In genomic region chr11:82612026-82612425, GRCm38 (mm10) we compare ENCODE assay signal across 9 mouse cellular contexts.
DNase-seq lines count a peak whose midpoint lies in the region; ATAC-seq and TF ChIP-seq lines count a peak whose summit lies in the region.
"Had no signal": no experiment of that assay in that cellular context is flagged by ENCODE, and none has a peak within 500 bp of the region (broad histone marks: within the 10 kb centered on the region; RNA-seq: fewer than 3 reads in every experiment).

No protein-coding gene starts in this region.

- peak; percentile 70 for TF ChIP-seq CTCF in liver, postnatal 0 days (IDR thresholded peaks at IDR 0.05; ENCODE audit: low read depth)

- peak; percentile 77 for DNase-seq in forebrain, embryonic 14.5 days (ENCODE audit: low spot score)
- peak; percentile 62 for DNase-seq in liver, postnatal 0 days
- no peak for DNase-seq in liver, embryonic 11.5 days (ENCODE audit: low spot score)
- DNase-seq in adrenal gland, postnatal 14 days = peak; percentile 81
- DNase-seq in natural killer cell, adult 2 months (ENCODE audit: low spot score in 2 of 2) = peak; percentile 14 to 48
- no peak for DNase-seq in urinary bladder, adult 18-20 months (ENCODE audit: low spot score in 2 of 2)

- no peaks in the 10 kb centered on the region for H3K9me3 ChIP-seq in forebrain, embryonic 14.5 days (replicated peaks; ENCODE audit: control insufficient read depth, low read length)
- H3K9me3 ChIP-seq in forebrain, embryonic 16.5 days (ENCODE audit: control insufficient read depth, low read length) = no peaks in the 10 kb centered on the region
- no peaks in the 10 kb centered on the region for H3K9me3 ChIP-seq in liver, postnatal 0 days (ENCODE audit: low read length)
- H3K9me3 ChIP-seq in liver, embryonic 11.5 days (ENCODE audit: control insufficient read depth, low read length) = no peaks in the 10 kb centered on the region
- H3K9me3 ChIP-seq: heart, embryonic 13.5 days had no signal

- no peak overlapping the region for H3K4me3 ChIP-seq in forebrain, embryonic 14.5 days (ENCODE audit: low read depth, low read length)
- no peak overlapping the region for H3K4me3 ChIP-seq in forebrain, embryonic 16.5 days (replicated peaks; ENCODE audit: low read length)
- H3K4me3 ChIP-seq in liver, postnatal 0 days (ENCODE audit: low read depth, low read length) = no peak overlapping the region
- H3K4me3 ChIP-seq in liver, embryonic 11.5 days (ENCODE audit: low read depth, low read length) = no peak overlapping the region
- H3K4me3 ChIP-seq: heart, embryonic 13.5 days had no signal

- H3K4me1 ChIP-seq in forebrain, embryonic 14.5 days (ENCODE audit: control insufficient read depth, insufficient read depth, low read length) = no peaks in the 10 kb centered on the region
- peaks cover 3% of the 10 kb centered on the region for H3K4me1 ChIP-seq in forebrain, embryonic 16.5 days (replicated peaks; ENCODE audit: control insufficient read depth, insufficient read depth, low read length)
- no peaks in the 10 kb centered on the region for H3K4me1 ChIP-seq in liver, postnatal 0 days (ENCODE audit: insufficient read depth)
- H3K4me1 ChIP-seq in liver, embryonic 11.5 days (replicated peaks; ENCODE audit: control insufficient read depth, insufficient read depth, low read length) = no peaks in the 10 kb centered on the region
- H3K4me1 ChIP-seq: heart, embryonic 13.5 days had no signal

- no peak overlapping the region for H3K27ac ChIP-seq in forebrain, embryonic 14.5 days (ENCODE audit: low read depth, low read length)
- no peak overlapping the region for H3K27ac ChIP-seq in forebrain, embryonic 16.5 days (ENCODE audit: low read length)
- H3K27ac ChIP-seq in liver, postnatal 0 days (ENCODE audit: low read depth) = no peak overlapping the region
- no peak overlapping the region for H3K27ac ChIP-seq in liver, embryonic 11.5 days (ENCODE audit: low read depth, low read length)
- H3K27ac ChIP-seq: heart, embryonic 13.5 days had no signal

- no peak overlapping the region for H3K4me2 ChIP-seq in forebrain, embryonic 14.5 days (ENCODE audit: low read length)
- H3K4me2 ChIP-seq in forebrain, embryonic 16.5 days (ENCODE audit: low read length) = no peak overlapping the region
- H3K4me2 ChIP-seq in liver, postnatal 0 days (ENCODE audit: low read depth, low read length) = no peak overlapping the region
- H3K4me2 ChIP-seq in liver, embryonic 11.5 days = no peak overlapping the region
- H3K4me2 ChIP-seq: heart, embryonic 13.5 days had no signal

- H3K36me3 ChIP-seq in forebrain, embryonic 14.5 days (ENCODE audit: control insufficient read depth, insufficient read depth, low read length) = no peaks in the 10 kb centered on the region
- H3K36me3 ChIP-seq in forebrain, embryonic 16.5 days (ENCODE audit: control insufficient read depth, insufficient read depth) = no peaks in the 10 kb centered on the region
- H3K36me3 ChIP-seq in liver, postnatal 0 days (replicated peaks; ENCODE audit: insufficient read depth, low read length) = no peaks in the 10 kb centered on the region
- H3K36me3 ChIP-seq in liver, embryonic 11.5 days (ENCODE audit: control insufficient read depth, insufficient read depth, low read length) = no peaks in the 10 kb centered on the region
- H3K36me3 ChIP-seq: heart, embryonic 13.5 days had no signal

- H3K9ac ChIP-seq in forebrain, embryonic 14.5 days (ENCODE audit: low read length) = no peak overlapping the region
- no peak overlapping the region for H3K9ac ChIP-seq in forebrain, embryonic 16.5 days (replicated peaks; ENCODE audit: low read depth, low read length)
- H3K9ac ChIP-seq in liver, postnatal 0 days (replicated peaks) = no peak overlapping the region
- no peak overlapping the region for H3K9ac ChIP-seq in liver, embryonic 11.5 days (ENCODE audit: low read depth, low read length)
- H3K9ac ChIP-seq: heart, embryonic 13.5 days had no signal

- no peaks in the 10 kb centered on the region for H3K27me3 ChIP-seq in forebrain, embryonic 14.5 days (replicated peaks; ENCODE audit: control insufficient read depth, insufficient read depth, low read length)
- H3K27me3 ChIP-seq in forebrain, embryonic 16.5 days (replicated peaks; ENCODE audit: control insufficient read depth, insufficient read depth, low read length) = no peaks in the 10 kb centered on the region
- H3K27me3 ChIP-seq in liver, postnatal 0 days (ENCODE audit: insufficient read depth, low read length) = no peaks in the 10 kb centered on the region
- peaks cover under 1% of the 10 kb centered on the region; the same call in 1 of the 2 replicates for H3K27me3 ChIP-seq in liver, embryonic 11.5 days (replicated peaks; ENCODE audit: control insufficient read depth, insufficient read depth, low read length)

- no peak for TF ChIP-seq EP300 in liver, postnatal 0 days (IDR thresholded peaks at IDR 0.05; ENCODE audit: low read depth)

- no peak for ATAC-seq in forebrain, embryonic 14.5 days
- no peak for ATAC-seq in forebrain, embryonic 16.5 days
- ATAC-seq in liver, postnatal 0 days = peak; percentile 45; the same call in 1 of the 2 replicates
- ATAC-seq in liver, embryonic 11.5 days (replicated peaks; ENCODE audit: low FRiP score) = no peak
- ATAC-seq in hematopoietic stem cell, adult 5-6 weeks (replicated peaks in 1 of 2; ENCODE audit: insufficient read depth in 1 of 2, low FRiP score in 2 of 2, low TSS enrichment in 1 of 2, low read depth in 1 of 2, poor library complexity in 2 of 2, severe bottlenecking in 2 of 2) = peak; percentile 35 to 36

Comparison
In these comparisons a context has a peak if more than half of its experiments do, and no peak if none do; other contexts are left out.
1. ATAC-seq: peak in liver, postnatal 0 days (single experiment) and hematopoietic stem cell, adult 5-6 weeks (2 of 2); none in forebrain, embryonic 14.5 days (single experiment), forebrain, embryonic 16.5 days (single experiment) and liver, embryonic 11.5 days (single experiment).
2. DNase-seq: peak in forebrain, embryonic 14.5 days (single experiment), liver, postnatal 0 days (single experiment), adrenal gland, postnatal 14 days (single experiment) and natural killer cell, adult 2 months (2 of 2); none in liver, embryonic 11.5 days (single experiment) and urinary bladder, adult 18-20 months (0 of 2).